Mouse (Mus musculus) limb, embryonic 11.5 days (tissue): Measurements from ENCODE around the gene Nsl1. TPM values are rescaled to one million over a fixed set of nuclear protein-coding genes. Genes with fewer than 3 reads are reported as not detected.

Source experiments
- ATAC-seq: fragments of 200-750 bp; cut with Nextera tagmentation; 2 replicates; pipeline ENCODE4 v1.8.0; 2017; ENCODE audit warnings: low read depth; ENCODE audit not compliant: insufficient number of reproducible peaks, low FRiP score, low TSS enrichment
- DNase-seq: peaks from one replicate; pipeline ENCODE4 v3.0.0-alpha.2; 2015; ENCODE audit warnings: low spot score
- H3K27ac ChIP-seq: fragments of 300-500 bp; sonication (generic); replicated peaks from 2 replicates; pipeline ENCODE4 v1.5.1; 2014; ENCODE audit warnings: low read depth, mild to moderate bottlenecking, low read length
- H3K27me3 ChIP-seq: fragments of 300-500 bp; sonication (generic); 2 replicates; pipeline ENCODE4 v1.6.1; 2014; ENCODE audit warnings: mild to moderate bottlenecking, low read length, mixed read lengths; ENCODE audit not compliant: control insufficient read depth, insufficient read depth
- H3K36me3 ChIP-seq: fragments of 300-500 bp; sonication (generic); 2 replicates; pipeline ENCODE4 v1.6.1; 2014; ENCODE audit warnings: mild to moderate bottlenecking, low read length, moderate library complexity, mixed read lengths; ENCODE audit not compliant: control insufficient read depth, insufficient read depth
- H3K4me1 ChIP-seq: fragments of 300-500 bp; sonication (generic); 2 replicates; pipeline ENCODE4 v1.6.1; 2014; ENCODE audit warnings: low read length, mixed read lengths; ENCODE audit not compliant: control insufficient read depth, insufficient read depth
- H3K4me2 ChIP-seq: fragments of 300-500 bp; sonication (generic); 2 replicates; pipeline ENCODE4 v1.6.1; 2014; ENCODE audit warnings: low read depth, mild to moderate bottlenecking, moderate library complexity; ENCODE audit not compliant: severe bottlenecking
- H3K4me3 ChIP-seq: fragments of 300-500 bp; sonication (generic); 2 replicates; pipeline ENCODE4 v1.5.1; 2014; ENCODE audit warnings: low read depth, low read length
- H3K9ac ChIP-seq: fragments of 300-500 bp; sonication (generic); 2 replicates; pipeline ENCODE4 v1.6.1; 2014; ENCODE audit warnings: mild to moderate bottlenecking, low read length
- H3K9me3 ChIP-seq: fragments of 300-500 bp; sonication (generic); 2 replicates; pipeline ENCODE4 v1.6.1; 2016; ENCODE audit warnings: low read length; ENCODE audit not compliant: control insufficient read depth
- WGBS: fragments of 180-500 bp; shearing (Covaris S2); extraction: QIAGEN DNeasy Blood & Tissue Kit; methylation state at CpG from one replicate; pipeline ENCODE4 v1.1.7; 2014; 5-methylcytosine and 5-hydroxymethylcytosine counted together
- polyA plus RNA-seq: library from polyadenylated mRNA; unstranded; fragments of >200 nt; fragmentation: Nextera tagmentation; extraction: Ambion mirVana; gene quantifications from 2 replicates; pipeline ENCODE4 v1.2.1, GENCODE M21; 2014

The Nsl1 gene
- polyA plus RNA-seq, 1 experiment from 2014 or later = 35.5 TPM

GRCm38 (mm10) chr1:191075199-191075883, 12.5 kb downstream of the Nsl1 start:
- WGBS = 63% methylated on average over 10 of the region's 10 CpGs
- DNase-seq (peak; percentile 63), ATAC-seq (no peak)
- Histone ChIP-seq H3K9ac (no peak overlapping the region), H3K27ac (no peak overlapping the region), H3K4me3 (no peak overlapping the region), H3K9me3 (no peaks in the 10 kb centered on the region), H3K4me2 (no peak overlapping the region), H3K36me3 (peaks cover 30% of the 10 kb centered on the region), H3K4me1 (no peaks in the 10 kb centered on the region), H3K27me3 (no peaks in the 10 kb centered on the region)

- WGBS = 92% methylated on average over 8 of the region's 8 CpGs
- no peak overlapping the region for H3K27ac ChIP-seq
- DNase-seq = no peak
- ATAC-seq = no peak
- no peak overlapping the region for H3K9ac ChIP-seq
- H3K4me2 ChIP-seq = no peak overlapping the region
- H3K27me3 ChIP-seq = no peaks in the 10 kb centered on the region
- H3K4me1 ChIP-seq = no peaks in the 10 kb centered on the region
- H3K36me3 ChIP-seq = peaks cover 23% of the 10 kb centered on the region
- H3K9me3 ChIP-seq = no peaks in the 10 kb centered on the region
- no peak overlapping the region for H3K4me3 ChIP-seq
Observed at GRCm38 (mm10) chr1:191083230-191083629, 20.4 kb downstream of the Nsl1 start.

GRCm38 (mm10) chr1:191084951-191085559, 22.2 kb downstream of the Nsl1 start:
- no peaks in the 10 kb centered on the region for H3K27me3 ChIP-seq
- peaks cover 20% of the 10 kb centered on the region for H3K36me3 ChIP-seq
- H3K9ac ChIP-seq = no peak overlapping the region
- H3K4me3 ChIP-seq = no peak overlapping the region
- no peak overlapping the region for H3K4me2 ChIP-seq
- H3K27ac ChIP-seq = no peak overlapping the region
- H3K9me3 ChIP-seq = no peaks in the 10 kb centered on the region
- no peak for ATAC-seq
- no peaks in the 10 kb centered on the region for H3K4me1 ChIP-seq
- DNase-seq = peak; percentile 76
- WGBS = 80% methylated on average over 5 of the region's 5 CpGs

- no peaks in the 10 kb centered on the region for H3K4me1 ChIP-seq
- no peak overlapping the region for H3K4me2 ChIP-seq
- ATAC-seq (no peak), DNase-seq (no peak)
- H3K9ac ChIP-seq = no peak overlapping the region
- 84% methylated on average over 12 of the region's 12 CpGs for WGBS
- H3K4me3 ChIP-seq = no peak overlapping the region
- no peaks in the 10 kb centered on the region for H3K27me3 ChIP-seq
- H3K27ac ChIP-seq = no peak overlapping the region
- peaks cover 18% of the 10 kb centered on the region for H3K36me3 ChIP-seq
- no peaks in the 10 kb centered on the region for H3K9me3 ChIP-seq
Observed at GRCm38 (mm10) chr1:191085597-191085996, 22.8 kb downstream of the Nsl1 start.

- ATAC-seq (no peak), DNase-seq (no peak)
- H3K4me3 ChIP-seq = no peak overlapping the region
- peaks cover 14% of the 10 kb centered on the region for H3K36me3 ChIP-seq
- H3K9me3 ChIP-seq = no peaks in the 10 kb centered on the region
- no peak overlapping the region for H3K9ac ChIP-seq
- no peak overlapping the region for H3K27ac ChIP-seq
- no peaks in the 10 kb centered on the region for H3K4me1 ChIP-seq
- 88% methylated on average over 7 of the region's 7 CpGs for WGBS
- H3K27me3 ChIP-seq = no peaks in the 10 kb centered on the region
- H3K4me2 ChIP-seq = no peak overlapping the region
Observed at GRCm38 (mm10) chr1:191086304-191086878, 23.6 kb downstream of the Nsl1 start.

GRCm38 (mm10) chr1:191086960-191087359, 24.1 kb downstream of the Nsl1 start:
- peaks cover 11% of the 10 kb centered on the region for H3K36me3 ChIP-seq
- H3K9me3 ChIP-seq = no peaks in the 10 kb centered on the region
- DNase-seq = no peak
- H3K4me3 ChIP-seq = no peak overlapping the region
- H3K27me3 ChIP-seq = no peaks in the 10 kb centered on the region
- H3K27ac ChIP-seq = no peak overlapping the region
- H3K4me1 ChIP-seq = peaks cover 3% of the 10 kb centered on the region; the same call in 1 of the 2 replicates
- H3K9ac ChIP-seq = no peak overlapping the region
- H3K4me2 ChIP-seq = no peak overlapping the region
- no peak for ATAC-seq
- 84% methylated on average over 8 of the region's 8 CpGs for WGBS

- H3K4me1 ChIP-seq = peaks cover 3% of the 10 kb centered on the region; the same call in 1 of the 2 replicates
- no peaks in the 10 kb centered on the region for H3K9me3 ChIP-seq
- H3K4me2 ChIP-seq = no peak overlapping the region
- ATAC-seq (no peak), DNase-seq (no peak)
- no peak overlapping the region for H3K9ac ChIP-seq
- peaks cover 8% of the 10 kb centered on the region for H3K36me3 ChIP-seq
- no peak overlapping the region for H3K27ac ChIP-seq
- H3K27me3 ChIP-seq = no peaks in the 10 kb centered on the region
- 90% methylated on average over 5 of the region's 5 CpGs for WGBS
- no peak overlapping the region for H3K4me3 ChIP-seq
Observed at GRCm38 (mm10) chr1:191087955-191088354, 25.1 kb downstream of the Nsl1 start.

GRCm38 (mm10) chr1:191089355-191089754, 26.5 kb downstream of the Nsl1 start:
- no peak overlapping the region for H3K4me2 ChIP-seq
- H3K36me3 ChIP-seq = peaks cover 5% of the 10 kb centered on the region
- no peaks in the 10 kb centered on the region for H3K27me3 ChIP-seq
- H3K4me1 ChIP-seq = peaks cover 3% of the 10 kb centered on the region; the same call in 1 of the 2 replicates
- H3K9me3 ChIP-seq = no peaks in the 10 kb centered on the region
- WGBS = 78% methylated on average over 6 of the region's 6 CpGs
- no peak overlapping the region for H3K9ac ChIP-seq
- ATAC-seq (no peak), DNase-seq (no peak)
- H3K4me3 ChIP-seq = no peak overlapping the region
- H3K27ac ChIP-seq = no peak overlapping the region
